Mouse (Mus musculus) CH12.LX (cell line): ENCODE results near the gene Gm21958.

Experiments used
- CTCF ChIP-seq, 2 experiments: IDR thresholded peaks in 1 of 2; conservative IDR thresholded peaks in 1 of 2; 2 replicates each; pipeline ENCODE4 v1.5.1; 2011 to 2012; ENCODE audit warnings: low read depth in 2 of 2, low read length in 2 of 2, improper control_type of control experiment in 1 of 2, inconsistent platforms in 1 of 2, mild to moderate bottlenecking in 1 of 2, moderate library complexity in 1 of 2
- POLR2A ChIP-seq: IDR thresholded peaks from 2 replicates; pipeline ENCODE4 v1.6.1; 2011; ENCODE audit warnings: low read depth, mild to moderate bottlenecking, improper control_type of control experiment, low read length
- USF2 ChIP-seq: conservative IDR thresholded peaks from 2 replicates; pipeline ENCODE4 v1.6.1; 2011; ENCODE audit warnings: low read depth, low read length, improper control_type of control experiment

DNA sequence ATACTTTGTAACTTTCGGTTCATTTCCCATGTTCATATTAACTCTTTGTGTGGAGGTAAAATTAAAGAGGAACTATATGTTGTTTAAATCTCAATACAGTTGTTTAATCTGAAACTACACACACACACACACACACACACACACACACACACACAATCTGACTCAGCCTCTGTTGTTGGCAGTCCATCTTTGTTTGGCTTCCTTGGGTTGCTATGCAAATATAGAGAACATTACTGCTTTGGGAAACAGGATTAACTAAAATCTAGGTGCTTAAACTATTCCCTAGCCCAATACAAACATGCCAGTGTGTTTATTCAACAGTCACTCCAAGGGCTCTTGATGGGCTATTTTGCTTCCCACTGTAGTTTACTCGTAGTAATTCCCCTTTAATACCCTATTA lies 26.9 kb downstream of the Gm21958 start:
- TF ChIP-seq CTCF (conservative IDR thresholded peaks at IDR 0.05 in 1 of 2, IDR thresholded peaks at IDR 0.05 in 1 of 2; ENCODE audit: low read depth in 2 of 2, low read length in 2 of 2) (no peak), POLR2A (no peak), USF2 (no peak)
